Mouse (Mus musculus) midbrain, embryonic 15.5 days (tissue): ENCODE data around the gene Gosr2. TPM values are rescaled to one million over a fixed set of nuclear protein-coding genes. Genes with fewer than 3 reads are reported as not detected.
A peak's percentile ranks its signal among the peaks of the same experiment; 100 is the strongest.
"Not testable (repeated sequence)": the region's sequence is repeated elsewhere in the genome, so short reads cannot be mapped to it uniquely, and the experiment has no call there.

Source experiments
- ATAC-seq: fragments of 200-750 bp; cut with Nextera tagmentation; replicated peaks from 2 replicates; pipeline ENCODE4 v1.8.0; 2017; ENCODE audit warnings: moderate TSS enrichment
- H3K27ac ChIP-seq: fragments of 300-500 bp; sonication (generic); 2 replicates; pipeline ENCODE4 v1.5.1; 2015; ENCODE audit warnings: mild to moderate bottlenecking, inconsistent platforms
- H3K27me3 ChIP-seq: fragments of 300-500 bp; sonication (generic); replicated peaks from 2 replicates; pipeline ENCODE4 v1.6.1; 2015; ENCODE audit warnings: inconsistent platforms
- H3K36me3 ChIP-seq: fragments of 300-500 bp; sonication (generic); replicated peaks from 2 replicates; pipeline ENCODE4 v1.6.1; 2015; ENCODE audit warnings: inconsistent platforms
- H3K4me1 ChIP-seq: fragments of 300-500 bp; sonication (generic); 2 replicates; pipeline ENCODE4 v1.6.1; 2015; ENCODE audit warnings: inconsistent platforms
- H3K4me2 ChIP-seq: fragments of 300-500 bp; sonication (generic); 2 replicates; pipeline ENCODE4 v1.6.1; 2015; ENCODE audit warnings: inconsistent platforms, mild to moderate bottlenecking, moderate library complexity
- H3K4me3 ChIP-seq: fragments of 300-500 bp; sonication (generic); 2 replicates; pipeline ENCODE4 v1.5.1; 2015; ENCODE audit warnings: mild to moderate bottlenecking, inconsistent platforms
- H3K9ac ChIP-seq: fragments of 300-500 bp; sonication (generic); 2 replicates; pipeline ENCODE4 v1.6.1; 2015; ENCODE audit warnings: mild to moderate bottlenecking, inconsistent platforms
- H3K9me3 ChIP-seq: fragments of 300-500 bp; sonication (generic); 2 replicates; pipeline ENCODE4 v1.6.1; 2016; ENCODE audit warnings: inconsistent platforms
- WGBS: fragments of 180-500 bp; shearing (Covaris S2); methylation state at CpG from one replicate; pipeline ENCODE4 v1.1.7; 2015; ENCODE audit warnings: mixed read lengths; 5-methylcytosine and 5-hydroxymethylcytosine counted together
- polyA plus RNA-seq: library from polyadenylated mRNA; unstranded; fragments of >200 nt; fragmentation: Nextera tagmentation; extraction: Ambion mirVana; gene quantifications from 2 replicates; pipeline ENCODE4 v1.2.1, GENCODE M21; 2015

The Gosr2 gene
- polyA plus RNA-seq, 1 experiment from 2014 or later: 92.5 TPM

DNA sequence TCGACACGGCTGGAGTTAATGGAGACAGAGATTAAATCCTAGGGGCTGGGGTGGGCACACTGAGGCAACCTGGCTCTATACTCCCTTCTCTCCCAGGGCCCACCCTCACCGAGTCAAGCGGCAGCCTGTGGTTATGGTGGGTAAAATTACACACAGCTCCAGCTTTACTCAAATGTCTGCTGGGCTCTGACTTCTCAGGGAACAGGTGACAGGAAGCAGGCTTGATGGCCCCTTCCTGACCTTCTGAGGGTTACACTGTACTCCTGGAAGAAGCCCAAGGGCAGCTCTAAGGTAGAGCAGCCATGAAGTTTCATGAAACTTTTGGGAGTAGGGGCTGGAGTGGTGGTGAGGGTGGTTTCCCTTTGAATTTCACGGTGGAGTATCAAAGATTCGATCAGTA lies 11.0 kb downstream of the Gosr2 start:
- no peak overlapping the region for H3K9ac ChIP-seq
- H3K9me3 ChIP-seq: no peaks in the 10 kb centered on the region
- H3K27me3 ChIP-seq: no peaks in the 10 kb centered on the region
- H3K4me1 ChIP-seq: no peaks in the 10 kb centered on the region
- no peak overlapping the region for H3K27ac ChIP-seq
- ATAC-seq: no peak
- H3K4me2 ChIP-seq: no peak overlapping the region
- H3K4me3 ChIP-seq: no peak overlapping the region
- H3K36me3 ChIP-seq: peaks cover 51% of the 10 kb centered on the region
- WGBS: 93% methylated on average over 6 of the region's 6 CpGs

DNA sequence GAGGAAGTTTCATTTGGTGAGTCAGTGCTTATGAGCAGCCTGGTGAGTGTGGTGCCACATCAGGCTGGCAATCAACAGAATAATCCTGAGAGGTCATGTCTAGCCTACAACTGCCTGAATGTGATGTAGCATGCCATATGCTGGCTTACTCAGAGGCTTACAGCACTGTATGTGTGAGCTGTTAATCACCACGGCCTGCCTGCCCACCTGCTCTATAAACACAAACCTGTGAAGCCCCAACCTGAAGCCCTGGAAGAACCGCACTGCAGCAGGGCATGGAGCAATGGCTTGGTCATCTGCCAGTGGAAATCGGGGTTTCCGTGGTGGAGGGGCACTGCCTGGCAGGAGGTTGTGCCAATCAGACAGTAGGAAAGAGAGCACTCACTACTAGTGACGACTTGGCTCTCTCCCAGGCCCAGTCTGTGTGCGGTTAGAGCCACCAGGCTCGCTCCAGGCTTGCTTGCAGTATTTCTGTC lies 12.4 kb downstream of the Gosr2 start:
- Histone ChIP-seq H3K36me3 (peaks cover 52% of the 10 kb centered on the region), H3K4me3 (no peak overlapping the region), H3K27ac (no peak overlapping the region), H3K9me3 (no peaks in the 10 kb centered on the region), H3K4me1 (no peaks in the 10 kb centered on the region), H3K4me2 (no peak overlapping the region), H3K27me3 (no peaks in the 10 kb centered on the region), H3K9ac (no peak overlapping the region)
- no peak for ATAC-seq
- 85% methylated on average over 7 of the region's 7 CpGs for WGBS

GRCm38 (mm10) chr11:103683667-103684334 lies 13.9 kb downstream of the Gosr2 start:
- WGBS: 87% methylated on average over 11 of the region's 11 CpGs
- peaks cover 62% of the 10 kb centered on the region for H3K36me3 ChIP-seq
- no peaks in the 10 kb centered on the region for H3K27me3 ChIP-seq
- no peak overlapping the region for H3K4me3 ChIP-seq
- H3K27ac ChIP-seq: no peak overlapping the region
- no peak overlapping the region for H3K4me2 ChIP-seq
- H3K9ac ChIP-seq: no peak overlapping the region
- H3K4me1 ChIP-seq: no peaks in the 10 kb centered on the region
- no peaks in the 10 kb centered on the region for H3K9me3 ChIP-seq
- ATAC-seq: no peak

DNA sequence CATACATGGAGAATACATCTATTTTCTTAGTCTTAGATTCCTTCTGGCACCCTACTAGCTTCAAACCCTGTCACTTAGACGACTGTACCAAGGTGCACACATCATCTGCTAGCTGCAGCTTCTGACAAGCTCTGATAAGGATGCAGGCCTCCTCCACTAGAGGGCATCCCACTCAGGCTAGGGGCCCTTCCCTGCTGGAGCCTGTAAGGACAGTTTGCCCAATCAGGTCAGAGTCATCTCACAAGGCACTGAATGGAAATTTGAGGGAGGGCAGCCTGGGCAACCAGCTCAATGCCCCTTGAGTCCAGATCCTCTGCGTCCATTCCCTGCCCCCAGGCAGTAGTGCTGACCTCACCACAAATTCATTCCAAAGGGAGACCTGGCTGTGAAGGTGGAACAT lies 20.7 kb downstream of the Gosr2 start:
- not testable (repeated sequence) for H3K9me3 ChIP-seq, H3K27ac ChIP-seq, H3K9ac ChIP-seq, H3K4me1 ChIP-seq, H3K27me3 ChIP-seq, H3K4me3 ChIP-seq, H3K4me2 ChIP-seq, ATAC-seq
- peaks cover 28% of the 10 kb centered on the region for H3K36me3 ChIP-seq
- 37% methylated on average over 2 of the region's 2 CpGs for WGBS

DNA sequence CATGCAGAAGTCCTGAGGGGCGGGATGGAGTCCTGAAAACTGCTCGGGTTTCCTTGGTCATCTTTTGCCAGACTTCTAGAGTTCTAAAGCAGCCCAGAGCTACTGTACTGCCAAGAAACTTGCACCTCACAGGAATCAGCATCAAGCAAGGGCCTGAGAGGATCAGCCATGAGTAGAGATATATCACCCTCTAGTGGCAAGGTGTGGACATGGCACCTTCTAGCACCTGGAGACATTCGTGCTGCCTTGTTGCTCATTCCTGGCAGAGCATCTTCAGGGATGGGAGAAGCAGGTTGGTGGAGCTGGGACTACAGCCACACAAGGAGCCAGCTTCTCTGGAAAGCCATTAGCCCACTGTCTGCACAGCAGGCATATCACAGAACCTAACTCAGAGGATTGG lies 22.1 kb downstream of the Gosr2 start:
- Histone ChIP-seq H3K36me3 (peaks cover 23% of the 10 kb centered on the region), H3K27me3 (no peaks in the 10 kb centered on the region), H3K4me2 (no peak overlapping the region), H3K27ac (no peak overlapping the region), H3K4me1 (no peaks in the 10 kb centered on the region), H3K9ac (no peak overlapping the region), H3K4me3 (no peak overlapping the region), H3K9me3 (no peaks in the 10 kb centered on the region)
- 38% methylated on average over 3 of the region's 3 CpGs for WGBS
- ATAC-seq: peak; percentile 67; the same call in 1 of the 2 replicates

DNA sequence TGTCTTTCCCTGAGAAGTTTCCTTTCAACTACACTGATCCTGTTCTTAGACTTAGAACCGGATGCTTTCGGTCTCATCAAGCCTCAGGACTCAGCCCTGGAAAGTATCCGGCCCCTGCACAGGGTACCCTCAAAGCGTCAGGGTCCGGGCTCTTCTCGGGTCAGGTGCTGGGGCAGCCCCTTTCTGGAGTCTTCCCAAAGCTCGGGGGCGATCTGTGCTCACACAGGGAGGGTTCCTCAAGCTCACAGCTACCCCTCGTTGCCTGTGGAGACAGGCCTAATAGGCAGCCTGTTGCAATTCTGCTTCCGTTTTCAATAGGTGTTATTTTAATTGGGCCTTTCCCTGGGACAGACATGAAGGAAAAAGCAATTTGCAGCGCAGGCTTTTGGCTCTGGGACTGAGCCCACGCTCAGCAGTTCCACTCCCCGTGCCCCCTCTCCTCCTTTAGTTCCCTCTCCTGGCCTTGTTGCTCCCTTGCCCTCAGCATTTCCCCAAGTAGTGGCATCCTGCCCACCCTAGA lies 30.7 kb downstream of the Gosr2 start:
- Histone ChIP-seq H3K9me3 (no peaks in the 10 kb centered on the region), H3K9ac (no peak overlapping the region), H3K4me3 (no peak overlapping the region), H3K27me3 (no peaks in the 10 kb centered on the region), H3K4me1 (peaks cover 28% of the 10 kb centered on the region), H3K36me3 (no peaks in the 10 kb centered on the region), H3K4me2 (no peak overlapping the region), H3K27ac (no peak overlapping the region)
- ATAC-seq: peak; percentile 63; the same call in 1 of the 2 replicates
- 36% methylated on average over 13 of the region's 13 CpGs for WGBS

GRCm38 (mm10) chr11:103666181-103666906 lies 31.4 kb downstream of the Gosr2 start:
- Histone ChIP-seq H3K4me1 (peaks cover 28% of the 10 kb centered on the region), H3K36me3 (no peaks in the 10 kb centered on the region), H3K4me3 (no peak overlapping the region), H3K9me3 (no peaks in the 10 kb centered on the region), H3K27me3 (no peaks in the 10 kb centered on the region; the same call in 1 of the 2 replicates), H3K4me2 (no peak overlapping the region), H3K9ac (no peak overlapping the region), H3K27ac (peak overlapping the region; percentile 11)
- WGBS: 11% methylated on average over 10 of the region's 10 CpGs
- ATAC-seq: peak; percentile 91

GRCm38 (mm10) chr11:103665695-103666094 lies 32.0 kb downstream of the Gosr2 start:
- no peak; the same call in 1 of the 2 replicates for ATAC-seq
- H3K27me3 ChIP-seq: no peaks in the 10 kb centered on the region; the same call in 1 of the 2 replicates
- WGBS: 63% methylated on average over 1 of the region's 1 CpGs
- peak overlapping the region; percentile 11 for H3K27ac ChIP-seq
- no peak overlapping the region for H3K4me3 ChIP-seq
- no peak overlapping the region for H3K4me2 ChIP-seq
- H3K9me3 ChIP-seq: no peaks in the 10 kb centered on the region
- no peak overlapping the region; the same call in 1 of the 2 replicates for H3K9ac ChIP-seq
- H3K4me1 ChIP-seq: peaks cover 28% of the 10 kb centered on the region
- H3K36me3 ChIP-seq: no peaks in the 10 kb centered on the region

DNA sequence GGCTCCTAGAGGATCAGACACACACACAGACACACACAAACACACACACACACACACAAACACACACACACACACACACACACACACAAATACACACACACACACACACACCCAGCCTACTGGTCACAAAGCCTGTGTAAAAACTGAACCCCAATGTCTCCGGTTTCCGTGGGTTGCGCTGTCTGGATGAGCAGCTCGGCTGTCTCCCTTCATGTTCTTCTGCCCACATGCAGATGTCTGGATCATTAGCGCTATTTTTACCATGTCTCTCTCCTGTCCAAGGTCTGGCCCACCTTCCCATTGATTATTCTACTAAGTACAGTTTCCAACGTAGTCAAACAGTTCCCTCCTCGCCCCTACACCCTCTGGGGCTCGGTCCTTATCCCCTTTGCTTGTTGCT lies 34.6 kb downstream of the Gosr2 start:
- H3K27ac ChIP-seq: no peak overlapping the region
- no peak overlapping the region for H3K4me3 ChIP-seq
- peaks cover 28% of the 10 kb centered on the region for H3K4me1 ChIP-seq
- no peaks in the 10 kb centered on the region for H3K9me3 ChIP-seq
- no peaks in the 10 kb centered on the region for H3K36me3 ChIP-seq
- no peaks in the 10 kb centered on the region; the same call in 1 of the 2 replicates for H3K27me3 ChIP-seq
- no peak for ATAC-seq
- H3K9ac ChIP-seq: no peak overlapping the region
- 80% methylated on average over 8 of the region's 8 CpGs for WGBS
- no peak overlapping the region for H3K4me2 ChIP-seq

- Histone ChIP-seq H3K36me3 (no peaks in the 10 kb centered on the region), H3K4me2 (no peak overlapping the region), H3K27me3 (no peaks in the 10 kb centered on the region; the same call in 1 of the 2 replicates), H3K27ac (no peak overlapping the region), H3K4me3 (no peak overlapping the region), H3K4me1 (peaks cover 28% of the 10 kb centered on the region), H3K9me3 (no peaks in the 10 kb centered on the region), H3K9ac (no peak overlapping the region)
- ATAC-seq: no peak
- WGBS: 77% methylated on average over 5 of the region's 5 CpGs
These were observed 35.2 kb downstream of the Gosr2 start for GRCm38 (mm10) chr11:103662546-103662945.

DNA sequence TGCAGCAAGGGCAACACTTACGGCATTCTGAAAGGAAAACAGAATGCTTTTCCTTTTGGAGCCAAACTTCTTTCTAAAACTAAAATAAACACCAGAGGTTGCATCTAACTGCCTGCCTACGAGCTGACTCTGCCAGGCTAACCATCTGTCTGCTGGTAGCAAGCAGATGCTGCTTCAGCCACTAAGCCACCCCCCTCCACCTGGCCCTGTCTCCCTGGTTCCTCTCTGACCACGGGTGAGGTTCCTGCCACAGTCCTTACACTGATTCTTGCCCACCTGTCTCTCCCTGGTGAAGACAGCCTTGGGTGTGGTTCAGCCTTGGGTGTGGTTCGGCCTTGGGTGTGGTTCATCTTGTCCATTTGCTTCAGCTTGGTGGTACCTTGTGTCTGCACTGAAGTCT lies 35.8 kb downstream of the Gosr2 start:
- 66% methylated on average over 4 of the region's 4 CpGs for WGBS
- H3K27me3 ChIP-seq: no peaks in the 10 kb centered on the region; the same call in 1 of the 2 replicates
- no peak for ATAC-seq
- H3K36me3 ChIP-seq: no peaks in the 10 kb centered on the region
- H3K9me3 ChIP-seq: no peaks in the 10 kb centered on the region
- H3K4me2 ChIP-seq: no peak overlapping the region
- H3K4me1 ChIP-seq: peaks cover 23% of the 10 kb centered on the region
- no peak overlapping the region for H3K27ac ChIP-seq
- H3K9ac ChIP-seq: no peak overlapping the region
- H3K4me3 ChIP-seq: no peak overlapping the region

GRCm38 (mm10) chr11:103658189-103658588 lies 39.5 kb downstream of the Gosr2 start:
- H3K4me3 ChIP-seq: no peak overlapping the region
- no peak overlapping the region for H3K4me2 ChIP-seq
- no peak overlapping the region for H3K9ac ChIP-seq
- H3K36me3 ChIP-seq: no peaks in the 10 kb centered on the region
- peaks cover 16% of the 10 kb centered on the region for H3K4me1 ChIP-seq
- H3K9me3 ChIP-seq: no peaks in the 10 kb centered on the region
- peaks cover 25% of the 10 kb centered on the region for H3K27me3 ChIP-seq
- no peak overlapping the region for H3K27ac ChIP-seq
- whole genome bisulfite sequencing: 69% methylated on average over 7 of the region's 7 CpGs
- ATAC-seq: no peak
